Mouse (Mus musculus) right cerebral cortex, postnatal 25 days (tissue): ENCODE data around the gene Lsm7.

Source experiments
- DNase-seq: peaks from one replicate; pipeline ENCODE4 v3.0.0; 2022

The Lsm7 gene

GRCm38 (mm10) chr10:80874035-80874434, 19.0 kb upstream of the Lsm7 start:
- DNase-seq: no peak

GRCm38 (mm10) chr10:80871581-80871980, 16.6 kb upstream of the Lsm7 start, which contains the start of gene Tmprss9:
Gene Tmprss9 (plus strand): TSS chr10:80871848.
- no peak for DNase-seq

- no peak for DNase-seq
These were observed 16.0 kb upstream of the Lsm7 start for GRCm38 (mm10) chr10:80870993-80871392.

- DNase-seq: no peak
These were observed 9.4 kb upstream of the Lsm7 start for GRCm38 (mm10) chr10:80864446-80864845.

- no peak for DNase-seq
These were observed 7.3 kb upstream of the Lsm7 start for GRCm38 (mm10) chr10:80862305-80862704.

GRCm38 (mm10) chr10:80858350-80858935, 3.4 kb upstream of the Lsm7 start:
- no peak for DNase-seq

- DNase-seq: no peak
These were observed 2.8 kb upstream of the Lsm7 start for GRCm38 (mm10) chr10:80857848-80858247.

- DNase-seq: no peak
These were observed 2.4 kb upstream of the Lsm7 start for GRCm38 (mm10) chr10:80857386-80857785.

- no peak for DNase-seq
These were observed 1.9 kb upstream of the Lsm7 start for GRCm38 (mm10) chr10:80856908-80857307.

- no peak for DNase-seq
These were observed 1.3 kb upstream of the Lsm7 start for GRCm38 (mm10) chr10:80856267-80856666.

GRCm38 (mm10) chr10:80855749-80856073, 702 bp upstream of the Lsm7 start:
- DNase-seq: no peak

- DNase-seq: no peak
These were observed 6.4 kb downstream of the Lsm7 start for GRCm38 (mm10) chr10:80848571-80848970.

- DNase-seq: no peak
These were observed 9.3 kb downstream of the Lsm7 start for GRCm38 (mm10) chr10:80845732-80846131.

GRCm38 (mm10) chr10:80845055-80845693, 9.8 kb downstream of the Lsm7 start:
- DNase-seq: no peak

- peak; percentile 72 for DNase-seq
These were observed 11.0 kb downstream of the Lsm7 start, which contains the start of gene Lingo3 for GRCm38 (mm10) chr10:80843931-80844547. Gene Lingo3 (minus strand): TSS chr10:80844039.

- DNase-seq: no peak
These were observed 11.7 kb downstream of the Lsm7 start for GRCm38 (mm10) chr10:80843087-80843930.

GRCm38 (mm10) chr10:80842334-80842733, 12.7 kb downstream of the Lsm7 start:
- no peak for DNase-seq

- DNase-seq: no peak
These were observed 13.3 kb downstream of the Lsm7 start for GRCm38 (mm10) chr10:80841685-80842084.

- no peak for DNase-seq
These were observed 15.2 kb downstream of the Lsm7 start for GRCm38 (mm10) chr10:80839848-80840247.

GRCm38 (mm10) chr10:80838346-80838912, 16.6 kb downstream of the Lsm7 start:
- no peak for DNase-seq

GRCm38 (mm10) chr10:80837827-80838226, 17.2 kb downstream of the Lsm7 start:
- DNase-seq: no peak

- DNase-seq: no peak
These were observed 18.0 kb downstream of the Lsm7 start for GRCm38 (mm10) chr10:80836949-80837379.

- DNase-seq: no peak
These were observed 19.4 kb downstream of the Lsm7 start for GRCm38 (mm10) chr10:80835617-80836016.
